Mouse (Mus musculus): ENCODE data around the gene Dpy19l2.
"Not testable (repeated sequence)": the region's sequence is repeated elsewhere in the genome, so short reads cannot be mapped to it uniquely, and the experiment has no call there.

The Dpy19l2 gene

GRCm38 (mm10) chr9:24695700-24696404 is at the start of gene Dpy19l2:
Dpy19l2 (minus strand) TSS chr9:24696293.
- no peak for DNase-seq (ENCODE audit: low spot score in 2 of 2)

GRCm38 (mm10) chr9:24744958-24745357 is 48.9 kb upstream of the Dpy19l2 start:
- no peak for DNase-seq (ENCODE audit: low spot score in 2 of 2)

- no peak for DNase-seq (ENCODE audit: low spot score in 2 of 2)
Observed at GRCm38 (mm10) chr9:24701246-24701645, 5.2 kb upstream of the Dpy19l2 start.

- no peak for DNase-seq (ENCODE audit: low spot score in 2 of 2)
Observed at GRCm38 (mm10) chr9:24696405-24696778, 299 bp upstream of the Dpy19l2 start.

GRCm38 (mm10) chr9:24637341-24637740 is 58.8 kb downstream of the Dpy19l2 start:
- not testable (repeated sequence) for DNase-seq (ENCODE audit: low spot score in 2 of 2)

GRCm38 (mm10) chr9:24624896-24625295 is 71.2 kb downstream of the Dpy19l2 start, which contains the start of gene Cypt4:
Cypt4 (plus strand) TSS chr9:24625196.
- DNase-seq (ENCODE audit: low spot score in 2 of 2) = no peak

- DNase-seq (ENCODE audit: low spot score in 2 of 2) = no peak
Observed at GRCm38 (mm10) chr9:24538159-24538558, 157.9 kb downstream of the Dpy19l2 start.

GRCm38 (mm10) chr9:24516575-24517139 is 179.4 kb downstream of the Dpy19l2 start:
- peak in 1 of 2 experiments; percentile 52 for DNase-seq (ENCODE audit: low spot score in 2 of 2)

- no peak for DNase-seq (ENCODE audit: low spot score in 2 of 2)
Observed at GRCm38 (mm10) chr9:24514078-24514469, 182.0 kb downstream of the Dpy19l2 start.

GRCm38 (mm10) chr9:24513290-24514077 is 182.6 kb downstream of the Dpy19l2 start:
- DNase-seq (ENCODE audit: low spot score in 2 of 2) = no peak

- no peak for DNase-seq (ENCODE audit: low spot score in 2 of 2)
Observed at GRCm38 (mm10) chr9:24512121-24512539, 184.0 kb downstream of the Dpy19l2 start.

GRCm38 (mm10) chr9:24511371-24512120 is 184.5 kb downstream of the Dpy19l2 start:
- DNase-seq (ENCODE audit: low spot score in 2 of 2) = no peak

GRCm38 (mm10) chr9:24508880-24509279 is 187.2 kb downstream of the Dpy19l2 start:
- DNase-seq (ENCODE audit: low spot score in 2 of 2) = no peak
